Mouse (Mus musculus): ENCODE results near the gene Rgs7. TPM values are rescaled to one million over a fixed set of nuclear protein-coding genes. Genes with fewer than 3 reads are reported as not detected.

Rgs7 gene
- polyA plus RNA-seq, 1 experiment = 0.42 TPM

GRCm38 (mm10) chr1:175491511-175491860 lies 814 bp downstream of the Rgs7 start:
- 0 out of 2 replicates have a peak overlapping the region, but pooled peaks have one; percentile 65 for H3K4me3 ChIP-seq (ENCODE audit: insufficient read depth, low read length)
- no peak for TF ChIP-seq POLR2A (IDR thresholded peaks at IDR 0.05; ENCODE audit: low read depth, low read length)
- no peak for TF ChIP-seq CTCF (IDR thresholded peaks at IDR 0.05; ENCODE audit: borderline replicate concordance, insufficient read depth, low read length)

GRCm38 (mm10) chr1:175485109-175485508 lies 7.2 kb downstream of the Rgs7 start:
- Histone ChIP-seq H3K27ac (ENCODE audit: insufficient read depth, low read length) (no peak overlapping the region), H3K4me1 (ENCODE audit: control insufficient read depth, insufficient read depth, low read length) (no peaks in the 10 kb centered on the region), H3K4me3 (ENCODE audit: insufficient read depth, low read length) (no peak overlapping the region)
- no peak for TF ChIP-seq POLR2A (IDR thresholded peaks at IDR 0.05; ENCODE audit: low read depth, low read length)
- no peak for TF ChIP-seq CTCF (IDR thresholded peaks at IDR 0.05; ENCODE audit: borderline replicate concordance, insufficient read depth, low read length)

More at GRCm38 (mm10) chr1:175491511-175491860, 814 bp downstream of the Rgs7 start:
- no peak overlapping the region for H3K27ac ChIP-seq (ENCODE audit: insufficient read depth, low read length)
- no peaks in the 10 kb centered on the region for H3K4me1 ChIP-seq (ENCODE audit: control insufficient read depth, insufficient read depth, low read length)

- H3K4me3 ChIP-seq (ENCODE audit: insufficient read depth, low read length) = no peak overlapping the region
- no peak overlapping the region for H3K27ac ChIP-seq (ENCODE audit: insufficient read depth, low read length)
These were observed 19.2 kb downstream of the Rgs7 start for GRCm38 (mm10) chr1:175473060-175473459.

GRCm38 (mm10) chr1:175469087-175469788 lies 23.1 kb downstream of the Rgs7 start:
- no peak for TF ChIP-seq CTCF (IDR thresholded peaks at IDR 0.05; ENCODE audit: borderline replicate concordance, insufficient read depth, low read length)
- no peak for TF ChIP-seq POLR2A (IDR thresholded peaks at IDR 0.05; ENCODE audit: low read depth, low read length)
- Histone ChIP-seq H3K4me1 (ENCODE audit: control insufficient read depth, insufficient read depth, low read length) (no peaks in the 10 kb centered on the region), H3K27ac (ENCODE audit: insufficient read depth, low read length) (no peak overlapping the region), H3K4me3 (ENCODE audit: insufficient read depth, low read length) (no peak overlapping the region)

More at GRCm38 (mm10) chr1:175473060-175473459, 19.2 kb downstream of the Rgs7 start:
- H3K4me1 ChIP-seq (ENCODE audit: control insufficient read depth, insufficient read depth, low read length) = no peaks in the 10 kb centered on the region
- no peak for TF ChIP-seq POLR2A (IDR thresholded peaks at IDR 0.05; ENCODE audit: low read depth, low read length)
- no peak for TF ChIP-seq CTCF (IDR thresholded peaks at IDR 0.05; ENCODE audit: borderline replicate concordance, insufficient read depth, low read length)

GRCm38 (mm10) chr1:175464566-175464965 lies 27.7 kb downstream of the Rgs7 start:
- no peak overlapping the region for H3K4me3 ChIP-seq (ENCODE audit: insufficient read depth, low read length)
- TF ChIP-seq POLR2A (IDR thresholded peaks at IDR 0.05; ENCODE audit: low read depth, low read length) (no peak), CTCF (IDR thresholded peaks at IDR 0.05; ENCODE audit: borderline replicate concordance, insufficient read depth, low read length) (no peak)
- no peaks in the 10 kb centered on the region for H3K4me1 ChIP-seq (ENCODE audit: control insufficient read depth, insufficient read depth, low read length)
- H3K27ac ChIP-seq (ENCODE audit: insufficient read depth, low read length) = no peak overlapping the region

GRCm38 (mm10) chr1:175462351-175462750 lies 29.9 kb downstream of the Rgs7 start:
- H3K4me3 ChIP-seq (ENCODE audit: insufficient read depth, low read length) = no peak overlapping the region
- H3K27ac ChIP-seq (ENCODE audit: insufficient read depth, low read length) = no peak overlapping the region
- TF ChIP-seq CTCF (IDR thresholded peaks at IDR 0.05; ENCODE audit: borderline replicate concordance, insufficient read depth, low read length) (no peak), POLR2A (IDR thresholded peaks at IDR 0.05; ENCODE audit: low read depth, low read length) (no peak)
- no peaks in the 10 kb centered on the region for H3K4me1 ChIP-seq (ENCODE audit: control insufficient read depth, insufficient read depth, low read length)

GRCm38 (mm10) chr1:175454041-175454636 lies 38.2 kb downstream of the Rgs7 start:
- TF ChIP-seq CTCF (IDR thresholded peaks at IDR 0.05; ENCODE audit: borderline replicate concordance, insufficient read depth, low read length) (no peak), POLR2A (IDR thresholded peaks at IDR 0.05; ENCODE audit: low read depth, low read length) (no peak)
- Histone ChIP-seq H3K4me3 (ENCODE audit: insufficient read depth, low read length) (no peak overlapping the region), H3K4me1 (ENCODE audit: control insufficient read depth, insufficient read depth, low read length) (no peaks in the 10 kb centered on the region), H3K27ac (ENCODE audit: insufficient read depth, low read length) (no peak overlapping the region)

GRCm38 (mm10) chr1:175448017-175448416 lies 44.3 kb downstream of the Rgs7 start:
- Histone ChIP-seq H3K4me3 (ENCODE audit: insufficient read depth, low read length) (no peak overlapping the region), H3K27ac (ENCODE audit: insufficient read depth, low read length) (no peak overlapping the region), H3K4me1 (ENCODE audit: control insufficient read depth, insufficient read depth, low read length) (no peaks in the 10 kb centered on the region)
- TF ChIP-seq POLR2A (IDR thresholded peaks at IDR 0.05; ENCODE audit: low read depth, low read length) (no peak), CTCF (IDR thresholded peaks at IDR 0.05; ENCODE audit: borderline replicate concordance, insufficient read depth, low read length) (no peak)

- H3K4me3 ChIP-seq (ENCODE audit: insufficient read depth, low read length) = no peak overlapping the region
- peaks cover 6% of the 10 kb centered on the region for H3K4me1 ChIP-seq (ENCODE audit: control insufficient read depth, insufficient read depth, low read length)
- TF ChIP-seq POLR2A (IDR thresholded peaks at IDR 0.05; ENCODE audit: low read depth, low read length) (no peak), CTCF (IDR thresholded peaks at IDR 0.05; ENCODE audit: borderline replicate concordance, insufficient read depth, low read length) (no peak)
- peak overlapping the region; percentile 47; the same call in 1 of the 2 replicates for H3K27ac ChIP-seq (ENCODE audit: insufficient read depth, low read length)
These were observed 49.4 kb downstream of the Rgs7 start for GRCm38 (mm10) chr1:175442939-175443338.

- no peak overlapping the region for H3K27ac ChIP-seq (ENCODE audit: insufficient read depth, low read length)
- TF ChIP-seq POLR2A (IDR thresholded peaks at IDR 0.05; ENCODE audit: low read depth, low read length) (no peak), CTCF (IDR thresholded peaks at IDR 0.05; ENCODE audit: borderline replicate concordance, insufficient read depth, low read length) (no peak)
- peaks cover 6% of the 10 kb centered on the region for H3K4me1 ChIP-seq (ENCODE audit: control insufficient read depth, insufficient read depth, low read length)
- H3K4me3 ChIP-seq (ENCODE audit: insufficient read depth, low read length) = no peak overlapping the region
These were observed 50.3 kb downstream of the Rgs7 start for GRCm38 (mm10) chr1:175442025-175442424.
